Mouse (Mus musculus) bone marrow, adult 2 months (tissue): ENCODE data around the gene Abca17.

Source experiments
- CTCF ChIP-seq: fragments of 200-500 bp; IDR thresholded peaks from 2 replicates; pipeline ENCODE4 v1.5.1; 2011; ENCODE audit warnings: low read length, control low read depth; ENCODE audit not compliant: control insufficient read depth, insufficient read depth
- POLR2A ChIP-seq: fragments of 200-500 bp; IDR thresholded peaks from 2 replicates; pipeline ENCODE4 v1.6.1; 2011; ENCODE audit warnings: low read depth, mild to moderate bottlenecking, control low read depth, low read length, borderline replicate concordance; ENCODE audit not compliant: control insufficient read depth

GRCm38 (mm10) chr17:24375886-24376285 lies 25.0 kb upstream of the Abca17 start:
- no peak for TF ChIP-seq CTCF
- no peak for TF ChIP-seq POLR2A
